Mouse (Mus musculus): ENCODE results near the gene Wdfy1. TPM values are rescaled to one million over a fixed set of nuclear protein-coding genes. Genes with fewer than 3 reads are reported as not detected.

Gene Wdfy1
- polyA plus RNA-seq, 1 experiment from 2014 or later = 25.3 TPM

- Histone ChIP-seq H3K36me3 (no peaks in the 10 kb centered on the region), H3K4me2 (no peak overlapping the region), H3K4me1 (replicated peaks) (0 out of 2 replicates have a peak, but pooled peaks cover 3% of the 10 kb centered on the region), H3K9ac (no peak overlapping the region), H3K27ac (ENCODE audit: poor library complexity, severe bottlenecking) (no peak overlapping the region), H3K4me3 (no peak overlapping the region), H3K27me3 (replicated peaks) (no peaks in the 10 kb centered on the region), H3K9me3 (replicated peaks) (0 out of 2 replicates have a peak, but pooled peaks cover under 1% of the 10 kb centered on the region)
- no peak for ATAC-seq (ENCODE audit: insufficient number of reproducible peaks, low FRiP score)
- 14% methylated on average over 5 of the region's 5 CpGs for WGBS
Observed at GRCm38 (mm10) chr1:79682936-79683335, 93.0 kb downstream of the Wdfy1 start.

- Histone ChIP-seq H3K36me3 (no peaks in the 10 kb centered on the region), H3K4me3 (no peak overlapping the region), H3K27me3 (replicated peaks) (no peaks in the 10 kb centered on the region), H3K4me1 (replicated peaks) (no peaks in the 10 kb centered on the region), H3K9me3 (replicated peaks) (no peaks in the 10 kb centered on the region), H3K27ac (ENCODE audit: poor library complexity, severe bottlenecking) (no peak overlapping the region), H3K9ac (no peak overlapping the region), H3K4me2 (no peak overlapping the region)
- no peak for ATAC-seq (ENCODE audit: insufficient number of reproducible peaks, low FRiP score)
- 85% methylated on average over 3 of the region's 3 CpGs for WGBS
Observed at GRCm38 (mm10) chr1:79680777-79681176, 95.2 kb downstream of the Wdfy1 start.

- H3K27me3 ChIP-seq (replicated peaks) = peaks cover 11% of the 10 kb centered on the region
- no peaks in the 10 kb centered on the region for H3K4me1 ChIP-seq (replicated peaks)
- H3K4me2 ChIP-seq = no peak overlapping the region
- 74% methylated on average over 8 of the region's 8 CpGs for WGBS
- H3K9me3 ChIP-seq (replicated peaks) = no peaks in the 10 kb centered on the region
- H3K27ac ChIP-seq (ENCODE audit: poor library complexity, severe bottlenecking) = no peak overlapping the region
- ATAC-seq (ENCODE audit: insufficient number of reproducible peaks, low FRiP score) = no peak
- no peaks in the 10 kb centered on the region for H3K36me3 ChIP-seq
- H3K9ac ChIP-seq = no peak overlapping the region
- no peak overlapping the region for H3K4me3 ChIP-seq
Observed at GRCm38 (mm10) chr1:79678117-79678684, 97.7 kb downstream of the Wdfy1 start.

GRCm38 (mm10) chr1:79675716-79676115 lies 100.2 kb downstream of the Wdfy1 start:
- Histone ChIP-seq H3K27me3 (replicated peaks) (peaks cover 35% of the 10 kb centered on the region), H3K27ac (ENCODE audit: poor library complexity, severe bottlenecking) (no peak overlapping the region), H3K9ac (no peak overlapping the region), H3K4me2 (no peak overlapping the region), H3K4me1 (replicated peaks) (peaks cover 9% of the 10 kb centered on the region; the same call in 1 of the 2 replicates), H3K4me3 (no peak overlapping the region), H3K36me3 (no peaks in the 10 kb centered on the region), H3K9me3 (replicated peaks) (no peaks in the 10 kb centered on the region)
- no peak for ATAC-seq (ENCODE audit: insufficient number of reproducible peaks, low FRiP score)
- 55% methylated on average over 4 of the region's 4 CpGs for WGBS

- peak within 1 kb of the TSS; percentile 76 for H3K9ac ChIP-seq
Observed at GRCm38 (mm10) chr1:79671543-79672337, 104.2 kb downstream of the Wdfy1 start, which contains the start of gene Ap1s3. Ap1s3 (minus strand) TSS chr1:79671972.

DNA sequence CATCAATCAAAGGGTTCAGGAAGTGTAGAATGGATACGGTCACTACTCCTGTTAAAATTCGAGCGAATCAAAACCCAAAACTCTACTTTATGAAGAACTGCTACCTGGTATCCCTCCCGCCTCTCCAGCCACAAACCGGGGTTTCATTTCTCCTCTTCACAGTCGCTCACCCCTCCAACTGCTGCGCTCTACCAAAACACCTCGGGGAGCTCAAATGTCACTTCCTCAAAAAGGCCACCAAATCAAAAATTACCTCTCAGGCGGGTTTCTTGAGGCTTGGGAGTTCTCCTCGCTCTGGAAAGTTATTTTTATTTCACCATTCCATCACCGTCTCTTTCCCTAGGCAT lies 104.8 kb downstream of the Wdfy1 start:
- Histone ChIP-seq H3K4me3 (peak overlapping the region; percentile 81), H3K9ac (peak overlapping the region; percentile 76), H3K4me2 (peak overlapping the region; percentile 100), H3K4me1 (replicated peaks) (peaks cover 18% of the 10 kb centered on the region), H3K27me3 (replicated peaks) (peaks cover 42% of the 10 kb centered on the region), H3K9me3 (replicated peaks) (no peaks in the 10 kb centered on the region), H3K27ac (ENCODE audit: poor library complexity, severe bottlenecking) (no peak overlapping the region), H3K36me3 (no peaks in the 10 kb centered on the region)
- under 1% methylated on average over 11 of the region's 11 CpGs for WGBS
- no peak for ATAC-seq (ENCODE audit: insufficient number of reproducible peaks, low FRiP score)

More at GRCm38 (mm10) chr1:79671543-79672337, 104.2 kb downstream of the Wdfy1 start, which contains the start of gene Ap1s3:
- Histone ChIP-seq H3K4me2 (peak within 1 kb of the TSS; percentile 100), H3K27me3 (replicated peaks) (peaks cover 42% of the 10 kb centered on the region), H3K36me3 (no peaks in the 10 kb centered on the region), H3K27ac (ENCODE audit: poor library complexity, severe bottlenecking) (no peak within 1 kb of the TSS), H3K4me3 (peak within 1 kb of the TSS; percentile 81), H3K4me1 (replicated peaks) (peaks cover 18% of the 10 kb centered on the region), H3K9me3 (replicated peaks) (no peaks in the 10 kb centered on the region)
- ATAC-seq (ENCODE audit: insufficient number of reproducible peaks, low FRiP score) = peak; percentile 80
- WGBS = under 1% methylated on average over 51 of the region's 51 CpGs

GRCm38 (mm10) chr1:79669419-79669974 lies 106.4 kb downstream of the Wdfy1 start:
- no peaks in the 10 kb centered on the region for H3K36me3 ChIP-seq
- peaks cover 42% of the 10 kb centered on the region for H3K27me3 ChIP-seq (replicated peaks)
- 70% methylated on average over 9 of the region's 9 CpGs for WGBS

GRCm38 (mm10) chr1:79664911-79665310 lies 111.0 kb downstream of the Wdfy1 start:
- 85% methylated on average over 4 of the region's 4 CpGs for WGBS
- H3K4me1 ChIP-seq (replicated peaks) = peaks cover 9% of the 10 kb centered on the region; the same call in 1 of the 2 replicates

More at GRCm38 (mm10) chr1:79669419-79669974, 106.4 kb downstream of the Wdfy1 start:
- no peak for ATAC-seq (ENCODE audit: insufficient number of reproducible peaks, low FRiP score)
- H3K4me3 ChIP-seq = no peak overlapping the region
- no peaks in the 10 kb centered on the region for H3K9me3 ChIP-seq (replicated peaks)
- H3K4me2 ChIP-seq = no peak overlapping the region
- H3K4me1 ChIP-seq (replicated peaks) = peaks cover 18% of the 10 kb centered on the region
- no peak overlapping the region for H3K9ac ChIP-seq
- H3K27ac ChIP-seq (ENCODE audit: poor library complexity, severe bottlenecking) = no peak overlapping the region

DNA sequence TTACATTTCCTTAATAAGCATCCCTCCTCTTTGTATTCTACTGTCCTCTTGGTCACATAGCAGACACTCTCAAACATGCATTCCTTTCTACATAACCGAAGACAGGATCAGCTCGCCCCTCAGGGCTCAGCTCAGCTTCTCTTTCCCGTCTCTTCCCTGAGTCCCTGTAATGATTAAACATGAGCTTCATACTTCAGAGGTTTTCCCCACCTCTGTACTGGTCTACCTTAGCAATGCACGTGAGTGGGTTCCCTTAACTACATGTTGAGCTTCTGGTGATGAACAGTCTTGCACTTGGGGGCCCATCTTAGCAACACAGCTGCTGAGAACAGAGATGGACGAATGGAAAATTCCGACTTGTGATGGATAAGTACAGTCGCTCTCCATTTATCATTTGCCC lies 116.3 kb downstream of the Wdfy1 start:
- no peak overlapping the region for H3K4me2 ChIP-seq
- H3K4me3 ChIP-seq = no peak overlapping the region
- H3K27ac ChIP-seq (ENCODE audit: poor library complexity, severe bottlenecking) = no peak overlapping the region
- no peaks in the 10 kb centered on the region for H3K27me3 ChIP-seq (replicated peaks)
- H3K9ac ChIP-seq = no peak overlapping the region
- H3K4me1 ChIP-seq (replicated peaks) = 0 out of 2 replicates have a peak, but pooled peaks cover 3% of the 10 kb centered on the region
- H3K36me3 ChIP-seq = no peaks in the 10 kb centered on the region
- WGBS = 66% methylated on average over 7 of the region's 7 CpGs
- peaks cover 4% of the 10 kb centered on the region for H3K9me3 ChIP-seq (replicated peaks)
- no peak for ATAC-seq (ENCODE audit: insufficient number of reproducible peaks, low FRiP score)

More at GRCm38 (mm10) chr1:79664911-79665310, 111.0 kb downstream of the Wdfy1 start:
- no peaks in the 10 kb centered on the region for H3K27me3 ChIP-seq (replicated peaks)
- H3K27ac ChIP-seq (ENCODE audit: poor library complexity, severe bottlenecking) = no peak overlapping the region
- no peak for ATAC-seq (ENCODE audit: insufficient number of reproducible peaks, low FRiP score)
- no peaks in the 10 kb centered on the region for H3K36me3 ChIP-seq
- no peak overlapping the region for H3K9ac ChIP-seq
- H3K9me3 ChIP-seq (replicated peaks) = peaks cover 4% of the 10 kb centered on the region
- no peak overlapping the region for H3K4me3 ChIP-seq
- H3K4me2 ChIP-seq = no peak overlapping the region

DNA sequence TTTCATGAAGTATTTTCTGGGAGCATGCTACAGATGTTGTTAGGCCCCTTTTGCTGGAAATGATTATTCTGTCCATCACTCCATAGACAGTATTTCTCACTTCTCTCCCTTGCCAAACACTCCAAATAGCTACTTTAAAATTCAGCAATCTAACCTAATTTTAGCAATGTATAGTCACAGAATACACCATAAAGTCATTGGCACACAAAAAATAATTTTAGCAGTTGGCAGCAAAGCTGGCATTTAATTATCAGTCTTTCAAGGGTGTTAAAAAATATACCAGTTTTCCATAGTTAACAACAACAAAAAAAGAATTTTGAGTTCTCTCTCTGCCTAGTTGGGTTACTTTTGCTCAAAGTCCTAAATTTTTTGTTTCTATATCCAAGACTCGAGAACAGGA lies 118.5 kb downstream of the Wdfy1 start:
- Histone ChIP-seq H3K4me3 (no peak overlapping the region), H3K27ac (ENCODE audit: poor library complexity, severe bottlenecking) (no peak overlapping the region), H3K4me1 (replicated peaks) (0 out of 2 replicates have a peak, but pooled peaks cover 3% of the 10 kb centered on the region), H3K27me3 (replicated peaks) (no peaks in the 10 kb centered on the region), H3K36me3 (no peaks in the 10 kb centered on the region), H3K4me2 (no peak overlapping the region), H3K9me3 (replicated peaks) (peaks cover 2% of the 10 kb centered on the region), H3K9ac (no peak overlapping the region)
- 70% methylated on average over 1 of the region's 1 CpGs for WGBS
- ATAC-seq (ENCODE audit: insufficient number of reproducible peaks, low FRiP score) = no peak
